Mouse (Mus musculus): ENCODE measurements around the gene Gsdma3. TPM values are rescaled to one million over a fixed set of nuclear protein-coding genes. Genes with fewer than 3 reads are reported as not detected.

The Gsdma3 gene
- polyA plus RNA-seq, 1 experiment from 2014 or later: not detected

GRCm38 (mm10) chr11:98584146-98584545 lies 42.0 kb upstream of the Gsdma3 start:
- Histone ChIP-seq H3K9me3 (replicated peaks; ENCODE audit: control insufficient read depth, low read length, poor library complexity, severe bottlenecking) (no peaks in the 10 kb centered on the region), H3K4me2 (ENCODE audit: low read length) (no peak overlapping the region), H3K9ac (ENCODE audit: low read depth, low read length) (peak overlapping the region; percentile 20; the same call in 1 of the 2 replicates), H3K27me3 (ENCODE audit: control insufficient read depth, insufficient read depth, low read depth, low read length) (no peaks in the 10 kb centered on the region), H3K4me3 (ENCODE audit: low read depth, low read length) (no peak overlapping the region), H3K4me1 (ENCODE audit: control insufficient read depth, insufficient read depth, low read length) (peaks cover 27% of the 10 kb centered on the region), H3K27ac (ENCODE audit: low read length) (no peak overlapping the region), H3K36me3 (ENCODE audit: control insufficient read depth, insufficient read depth, low read length) (peaks cover 10% of the 10 kb centered on the region)
- 94% methylated on average over 1 of the region's 1 CpGs for WGBS
- no peak for ATAC-seq

GRCm38 (mm10) chr11:98584629-98585177 lies 41.5 kb upstream of the Gsdma3 start:
- H3K27me3 ChIP-seq (ENCODE audit: control insufficient read depth, insufficient read depth, low read depth, low read length): no peaks in the 10 kb centered on the region
- H3K9me3 ChIP-seq (replicated peaks; ENCODE audit: control insufficient read depth, low read length, poor library complexity, severe bottlenecking): no peaks in the 10 kb centered on the region
- no peak for ATAC-seq
- 93% methylated on average over 6 of the region's 6 CpGs for WGBS
- H3K9ac ChIP-seq (ENCODE audit: low read depth, low read length): no peak overlapping the region
- H3K4me1 ChIP-seq (ENCODE audit: control insufficient read depth, insufficient read depth, low read length): peaks cover 27% of the 10 kb centered on the region
- no peak overlapping the region for H3K4me3 ChIP-seq (ENCODE audit: low read depth, low read length)
- H3K4me2 ChIP-seq (ENCODE audit: low read length): no peak overlapping the region
- H3K27ac ChIP-seq (ENCODE audit: low read length): no peak overlapping the region
- H3K36me3 ChIP-seq (ENCODE audit: control insufficient read depth, insufficient read depth, low read length): peaks cover 10% of the 10 kb centered on the region

GRCm38 (mm10) chr11:98586087-98586891 lies 39.9 kb upstream of the Gsdma3 start:
- peak overlapping the region; percentile 82 for H3K27ac ChIP-seq (ENCODE audit: low read length)
- peak; percentile 49 for ATAC-seq
- WGBS: under 1% methylated on average over 22 of the region's 22 CpGs
- H3K4me3 ChIP-seq (ENCODE audit: low read depth, low read length): peak overlapping the region; percentile 76
- H3K4me1 ChIP-seq (ENCODE audit: control insufficient read depth, insufficient read depth, low read length): peaks cover 27% of the 10 kb centered on the region
- H3K27me3 ChIP-seq (ENCODE audit: control insufficient read depth, insufficient read depth, low read depth, low read length): no peaks in the 10 kb centered on the region
- H3K36me3 ChIP-seq (ENCODE audit: control insufficient read depth, insufficient read depth, low read length): peaks cover 10% of the 10 kb centered on the region
- H3K9me3 ChIP-seq (replicated peaks; ENCODE audit: control insufficient read depth, low read length, poor library complexity, severe bottlenecking): no peaks in the 10 kb centered on the region
- peak overlapping the region; percentile 82 for H3K9ac ChIP-seq (ENCODE audit: low read depth, low read length)
- H3K4me2 ChIP-seq (ENCODE audit: low read length): peak overlapping the region; percentile 94

GRCm38 (mm10) chr11:98586892-98587563 lies 39.1 kb upstream of the Gsdma3 start, which contains the start of gene Ormdl3:
Gene Ormdl3, minus strand, starts transcription at chr11:98587368.
- peak within 1 kb of the TSS; percentile 76 for H3K4me3 ChIP-seq (ENCODE audit: low read depth, low read length)

DNA sequence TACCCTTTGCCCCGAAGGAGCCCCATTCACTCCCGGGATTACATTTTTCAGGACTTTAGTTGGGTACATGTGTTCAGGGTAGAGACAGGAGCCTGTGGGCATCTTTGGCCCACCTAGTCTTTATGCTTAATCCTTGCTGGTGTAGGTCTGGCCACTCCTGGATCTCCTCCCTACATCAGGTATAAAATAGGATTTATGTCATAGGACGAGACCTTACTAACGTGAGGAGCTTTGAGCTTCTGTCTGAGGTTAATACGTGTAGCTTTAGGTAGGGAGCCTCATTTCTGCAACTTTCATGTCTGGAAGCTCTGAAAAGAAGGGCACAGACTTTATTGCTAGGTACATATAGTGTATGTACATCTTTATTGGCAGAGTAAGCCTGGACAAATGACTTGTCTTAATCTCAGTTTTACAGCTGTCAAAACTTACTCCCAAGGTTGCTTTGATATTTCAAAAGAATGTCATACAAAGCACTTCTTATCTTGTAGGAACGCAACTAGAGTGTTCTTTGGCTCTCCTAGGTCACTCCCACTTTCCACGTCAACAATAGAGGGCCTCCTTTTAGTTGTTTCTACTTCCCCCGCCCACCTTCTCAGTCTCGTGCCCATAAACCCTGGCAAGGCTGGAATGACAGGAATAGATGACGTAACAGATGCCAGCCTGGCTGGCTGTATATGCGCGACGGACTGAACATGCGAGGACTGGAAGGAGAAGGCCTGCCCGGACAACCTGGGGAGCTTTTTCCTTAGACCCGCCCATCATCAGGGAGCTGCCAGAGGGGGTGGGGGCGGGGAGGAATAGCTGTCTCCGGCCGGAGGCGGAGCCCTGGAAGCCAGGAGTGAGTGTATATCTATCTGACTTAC lies 38.2 kb upstream of the Gsdma3 start:
- 5% methylated on average over 20 of the region's 20 CpGs for WGBS
- H3K36me3 ChIP-seq (ENCODE audit: control insufficient read depth, insufficient read depth, low read length): peaks cover under 1% of the 10 kb centered on the region; the same call in 1 of the 2 replicates
- H3K9me3 ChIP-seq (replicated peaks; ENCODE audit: control insufficient read depth, low read length, poor library complexity, severe bottlenecking): no peaks in the 10 kb centered on the region

More at GRCm38 (mm10) chr11:98586892-98587563, 39.1 kb upstream of the Gsdma3 start, which contains the start of gene Ormdl3:
- Histone ChIP-seq H3K27ac (ENCODE audit: low read length) (peak within 1 kb of the TSS; percentile 82), H3K36me3 (ENCODE audit: control insufficient read depth, insufficient read depth, low read length) (peaks cover 8% of the 10 kb centered on the region), H3K27me3 (ENCODE audit: control insufficient read depth, insufficient read depth, low read depth, low read length) (no peaks in the 10 kb centered on the region), H3K4me1 (ENCODE audit: control insufficient read depth, insufficient read depth, low read length) (peaks cover 27% of the 10 kb centered on the region), H3K4me2 (ENCODE audit: low read length) (peak within 1 kb of the TSS; percentile 94), H3K9ac (ENCODE audit: low read depth, low read length) (peak within 1 kb of the TSS; percentile 82), H3K9me3 (replicated peaks; ENCODE audit: control insufficient read depth, low read length, poor library complexity, severe bottlenecking) (no peaks in the 10 kb centered on the region)
- under 1% methylated on average over 49 of the region's 49 CpGs for WGBS
- peak; percentile 95 for ATAC-seq

DNA sequence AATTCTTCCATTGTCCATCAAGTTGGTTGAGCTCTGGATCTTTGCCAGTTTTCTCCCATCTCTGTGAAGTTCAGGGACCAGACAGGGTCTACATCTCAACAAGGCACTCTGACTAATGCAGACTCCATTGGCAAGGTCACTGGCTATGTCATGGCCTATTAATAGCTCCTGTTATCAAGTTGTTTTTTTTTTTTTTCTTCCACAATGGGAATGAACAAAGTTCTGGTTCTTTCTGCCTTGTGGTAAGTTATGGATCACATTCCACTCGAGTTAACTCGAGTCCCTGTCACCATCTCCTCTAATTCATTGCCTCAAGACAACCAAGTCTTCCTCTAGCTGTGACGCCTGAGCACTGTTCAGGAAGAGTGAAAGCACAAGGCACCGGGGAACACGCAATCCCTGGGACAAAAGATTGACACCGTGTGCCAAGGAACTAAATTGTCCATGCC lies 37.3 kb upstream of the Gsdma3 start:
- no peaks in the 10 kb centered on the region for H3K36me3 ChIP-seq (ENCODE audit: control insufficient read depth, insufficient read depth, low read length)
- H3K9ac ChIP-seq (ENCODE audit: low read depth, low read length): no peak overlapping the region
- whole genome bisulfite sequencing: 77% methylated on average over 6 of the region's 6 CpGs
- peak overlapping the region; percentile 94 for H3K4me2 ChIP-seq (ENCODE audit: low read length)
- H3K27me3 ChIP-seq (ENCODE audit: control insufficient read depth, insufficient read depth, low read depth, low read length): no peaks in the 10 kb centered on the region; the same call in 1 of the 2 replicates
- peaks cover 27% of the 10 kb centered on the region for H3K4me1 ChIP-seq (ENCODE audit: control insufficient read depth, insufficient read depth, low read length)
- no peaks in the 10 kb centered on the region for H3K9me3 ChIP-seq (replicated peaks; ENCODE audit: control insufficient read depth, low read length, poor library complexity, severe bottlenecking)
- H3K27ac ChIP-seq (ENCODE audit: low read length): no peak overlapping the region
- ATAC-seq: no peak
- no peak overlapping the region for H3K4me3 ChIP-seq (ENCODE audit: low read depth, low read length)

More for the DNA sequence above, 38.2 kb upstream of the Gsdma3 start:
- Histone ChIP-seq H3K4me1 (ENCODE audit: control insufficient read depth, insufficient read depth, low read length) (peaks cover 27% of the 10 kb centered on the region), H3K27me3 (ENCODE audit: control insufficient read depth, insufficient read depth, low read depth, low read length) (no peaks in the 10 kb centered on the region; the same call in 1 of the 2 replicates), H3K27ac (ENCODE audit: low read length) (peak overlapping the region; percentile 72), H3K4me3 (ENCODE audit: low read depth, low read length) (peak overlapping the region; percentile 76), H3K9ac (ENCODE audit: low read depth, low read length) (peak overlapping the region; percentile 82), H3K4me2 (ENCODE audit: low read length) (peak overlapping the region; percentile 94)
- ATAC-seq: peak; percentile 30; the same call in 1 of the 2 replicates

DNA sequence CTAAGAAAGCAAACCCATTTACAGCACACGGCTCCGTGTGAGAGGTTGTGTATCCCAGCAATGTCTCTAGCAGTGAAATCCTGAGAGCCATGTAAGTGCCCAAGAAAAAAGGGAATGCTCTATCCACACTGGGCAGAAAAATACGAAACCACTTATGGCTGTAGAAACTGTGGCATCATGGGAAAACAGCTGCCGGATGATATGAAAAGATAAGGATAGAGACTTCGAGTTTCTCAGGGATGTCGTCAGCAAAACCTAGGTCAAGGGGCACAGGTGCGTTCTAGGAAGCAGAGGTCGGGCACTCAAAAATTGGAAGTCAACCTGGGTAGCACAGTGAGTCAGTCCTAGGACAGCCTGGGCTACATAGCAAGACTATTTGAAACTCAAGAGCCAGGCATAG lies 36.9 kb upstream of the Gsdma3 start:
- ATAC-seq: no peak
- H3K9ac ChIP-seq (ENCODE audit: low read depth, low read length): no peak overlapping the region
- 90% methylated on average over 8 of the region's 8 CpGs for WGBS
- H3K36me3 ChIP-seq (ENCODE audit: control insufficient read depth, insufficient read depth, low read length): no peaks in the 10 kb centered on the region
- no peak overlapping the region for H3K27ac ChIP-seq (ENCODE audit: low read length)
- H3K27me3 ChIP-seq (ENCODE audit: control insufficient read depth, insufficient read depth, low read depth, low read length): no peaks in the 10 kb centered on the region; the same call in 1 of the 2 replicates
- H3K4me2 ChIP-seq (ENCODE audit: low read length): no peak overlapping the region
- H3K4me1 ChIP-seq (ENCODE audit: control insufficient read depth, insufficient read depth, low read length): peaks cover 27% of the 10 kb centered on the region
- no peaks in the 10 kb centered on the region for H3K9me3 ChIP-seq (replicated peaks; ENCODE audit: control insufficient read depth, low read length, poor library complexity, severe bottlenecking)
- H3K4me3 ChIP-seq (ENCODE audit: low read depth, low read length): no peak overlapping the region
